Mouse (Mus musculus): ENCODE results near the gene Thra.

The Thra gene

GRCm38 (mm10) chr11:98796515-98797216 lies 56.2 kb downstream of the Thra start:
- under 1% methylated on average over 23 of the region's 23 CpGs for WGBS

GRCm38 (mm10) chr11:98797306-98797705 lies 56.9 kb downstream of the Thra start:
- WGBS: 2% methylated on average over 5 of the region's 5 CpGs

GRCm38 (mm10) chr11:98797909-98798308 lies 57.5 kb downstream of the Thra start:
- WGBS: 19% methylated on average over 4 of the region's 4 CpGs

- 71% methylated on average over 5 of the region's 5 CpGs for WGBS
These were observed 64.2 kb downstream of the Thra start, which contains the start of gene Casc3 for GRCm38 (mm10) chr11:98804605-98805004. TSS of gene Casc3 (plus strand) at chr11:98804905.

GRCm38 (mm10) chr11:98808417-98808816 lies 68.0 kb downstream of the Thra start:
- WGBS: 72% methylated on average over 2 of the region's 2 CpGs

GRCm38 (mm10) chr11:98809457-98810290 lies 69.2 kb downstream of the Thra start:
- WGBS: under 1% methylated on average over 84 of the region's 84 CpGs

- WGBS: 38% methylated on average over 7 of the region's 7 CpGs
These were observed 70.2 kb downstream of the Thra start for GRCm38 (mm10) chr11:98810686-98811085.

GRCm38 (mm10) chr11:98816706-98817239 lies 76.3 kb downstream of the Thra start:
- WGBS: 94% methylated on average over 1 of the region's 1 CpGs
